ENCODE assay signal across 12 mouse cellular contexts in the genomic region with DNA sequence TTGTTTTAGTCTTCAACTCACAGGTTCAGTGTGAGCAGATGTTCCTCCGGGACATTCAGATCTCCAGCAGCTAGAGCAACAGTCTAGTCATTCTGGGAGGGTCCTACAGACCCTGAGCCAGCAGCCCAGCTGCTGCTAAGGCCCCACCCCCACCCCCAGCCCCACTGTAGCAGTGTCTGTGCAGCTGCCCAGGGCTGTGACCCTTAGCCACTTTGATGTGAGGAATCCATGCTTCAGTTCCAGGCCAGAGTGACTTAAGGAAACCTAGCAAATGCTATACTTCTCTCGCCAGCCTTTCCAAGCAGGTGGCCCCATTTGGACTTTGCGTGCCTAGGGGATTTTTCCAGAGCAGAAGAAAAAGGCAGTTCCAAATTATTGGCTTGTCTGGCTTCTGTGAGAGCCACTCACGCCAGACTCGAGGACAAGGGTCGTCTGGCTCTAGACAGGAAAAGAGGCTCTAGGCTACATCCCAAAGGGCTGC. TPM values are rescaled to one million over a fixed set of nuclear protein-coding genes. Genes with fewer than 3 reads are reported as not detected.
DNase-seq lines count a peak whose midpoint lies in the region; ATAC-seq and TF ChIP-seq lines count a peak whose summit lies in the region.
"Had no signal": no experiment of that assay in that cellular context is flagged by ENCODE, and none has a peak within 500 bp of the region (broad histone marks: within the 10 kb centered on the region; RNA-seq: fewer than 3 reads in every experiment).

No protein-coding gene starts in this region.

- H3K36me3 ChIP-seq in kidney, embryonic 14.5 days (ENCODE audit: control insufficient read depth, insufficient read depth, low read length): no peaks in the 10 kb centered on the region
- H3K36me3 ChIP-seq in heart, embryonic 11.5 days (ENCODE audit: control insufficient read depth, insufficient read depth, low read length): no peaks in the 10 kb centered on the region
- no peaks in the 10 kb centered on the region for H3K36me3 ChIP-seq in limb, embryonic 12.5 days
- H3K36me3 ChIP-seq in forebrain, embryonic 15.5 days: no peaks in the 10 kb centered on the region

- no peak overlapping the region for H3K9ac ChIP-seq in kidney, embryonic 14.5 days (ENCODE audit: low read depth, low read length)
- H3K9ac ChIP-seq in heart, embryonic 11.5 days (ENCODE audit: low read depth, low read length): no peak overlapping the region
- no peak overlapping the region for H3K9ac ChIP-seq in limb, embryonic 12.5 days (replicated peaks)
- no peak overlapping the region for H3K9ac ChIP-seq in forebrain, embryonic 15.5 days (replicated peaks)
- H3K9ac ChIP-seq: liver, postnatal 0 days had no signal

- H3K27me3 ChIP-seq in kidney, embryonic 14.5 days (ENCODE audit: control insufficient read depth, insufficient read depth, low read length): no peaks in the 10 kb centered on the region
- no peaks in the 10 kb centered on the region for H3K27me3 ChIP-seq in heart, embryonic 11.5 days (ENCODE audit: control insufficient read depth, insufficient read depth, low read length)
- H3K27me3 ChIP-seq in limb, embryonic 12.5 days: no peaks in the 10 kb centered on the region
- H3K27me3 ChIP-seq in forebrain, embryonic 15.5 days: no peaks in the 10 kb centered on the region

- no peak for TF ChIP-seq POLR2A in brain, embryonic 14.5 days (IDR thresholded peaks at IDR 0.05; ENCODE audit: borderline replicate concordance, extremely low read depth, insufficient read depth, insufficient read length, poor library complexity, severe bottlenecking)

- no peak overlapping the region for H3K27ac ChIP-seq in kidney, embryonic 14.5 days (ENCODE audit: low read depth, low read length)
- H3K27ac ChIP-seq in heart, embryonic 11.5 days (ENCODE audit: low read depth, low read length): no peak overlapping the region
- no peak overlapping the region for H3K27ac ChIP-seq in limb, embryonic 12.5 days
- no peak overlapping the region for H3K27ac ChIP-seq in forebrain, embryonic 15.5 days (replicated peaks)
- H3K27ac ChIP-seq: kidney, postnatal 0 days had no signal

- peak; percentile 55; the same call in 1 of the 2 replicates for ATAC-seq in kidney, embryonic 14.5 days (ENCODE audit: low FRiP score, low TSS enrichment)
- ATAC-seq in heart, embryonic 11.5 days (replicated peaks; ENCODE audit: insufficient number of reproducible peaks, low FRiP score, low TSS enrichment): 0 out of 2 replicates have a peak, but pooled peaks have one; percentile 29
- ATAC-seq in limb, embryonic 12.5 days (ENCODE audit: insufficient number of reproducible peaks, insufficient read depth, low FRiP score, low TSS enrichment, low read depth): peak; percentile 37; the same call in 1 of the 2 replicates
- ATAC-seq in forebrain, embryonic 15.5 days (replicated peaks): no peak
- ATAC-seq: liver, postnatal 0 days had no signal

- 0 out of 2 replicates have a peak, but pooled peaks cover 2% of the 10 kb centered on the region for H3K9me3 ChIP-seq in kidney, embryonic 14.5 days (ENCODE audit: control insufficient read depth, low read length)
- H3K9me3 ChIP-seq in heart, embryonic 11.5 days (replicated peaks; ENCODE audit: control insufficient read depth, low read length): no peaks in the 10 kb centered on the region
- 0 out of 2 replicates have a peak, but pooled peaks cover 8% of the 10 kb centered on the region for H3K9me3 ChIP-seq in limb, embryonic 12.5 days
- no peaks in the 10 kb centered on the region for H3K9me3 ChIP-seq in forebrain, embryonic 15.5 days

- no peak overlapping the region for H3K4me2 ChIP-seq in kidney, embryonic 14.5 days (replicated peaks; ENCODE audit: low read depth, low read length)
- no peak overlapping the region for H3K4me2 ChIP-seq in heart, embryonic 11.5 days
- H3K4me2 ChIP-seq in limb, embryonic 12.5 days: no peak overlapping the region
- H3K4me2 ChIP-seq in forebrain, embryonic 15.5 days (replicated peaks): no peak overlapping the region

- 44% methylated on average over 6 of the region's 6 CpGs for WGBS in kidney, embryonic 14.5 days
- WGBS in heart, embryonic 11.5 days (ENCODE audit: insufficient replicate concordance): 46% methylated on average over 6 of the region's 6 CpGs
- WGBS in limb, embryonic 12.5 days: 37% methylated on average over 6 of the region's 6 CpGs
- 73% methylated on average over 6 of the region's 6 CpGs for WGBS in forebrain, embryonic 15.5 days

- no peak overlapping the region for H3K4me3 ChIP-seq in kidney, embryonic 14.5 days (ENCODE audit: low read length)
- no peak overlapping the region for H3K4me3 ChIP-seq in heart, embryonic 11.5 days (ENCODE audit: low read depth, low read length)
- H3K4me3 ChIP-seq in limb, embryonic 12.5 days (replicated peaks): no peak overlapping the region
- no peak overlapping the region for H3K4me3 ChIP-seq in forebrain, embryonic 15.5 days

- no peak for DNase-seq in kidney, adult 8-10 months
- DNase-seq in brain, embryonic 14.5 days (ENCODE audit: low read depth): peak; percentile 24
- no peak for DNase-seq in layer of hippocampus, adult 9-11 months
- no peak for DNase-seq in urinary bladder, postnatal 25 days (ENCODE audit: low spot score)
- DNase-seq: liver, postnatal 0 days had no signal

- TF ChIP-seq CTCF in brain, embryonic 14.5 days (IDR thresholded peaks at IDR 0.05; ENCODE audit: borderline replicate concordance, extremely low read depth, insufficient read depth, insufficient read length): no peak

- peaks cover 4% of the 10 kb centered on the region; the same call in 1 of the 2 replicates for H3K4me1 ChIP-seq in kidney, embryonic 14.5 days (ENCODE audit: control insufficient read depth, insufficient read depth, low read length)
- no peaks in the 10 kb centered on the region for H3K4me1 ChIP-seq in heart, embryonic 11.5 days (ENCODE audit: control insufficient read depth, insufficient read depth, low read length)
- H3K4me1 ChIP-seq in limb, embryonic 12.5 days (replicated peaks): peaks cover 4% of the 10 kb centered on the region
- H3K4me1 ChIP-seq in forebrain, embryonic 15.5 days: no peaks in the 10 kb centered on the region

RNA-seq across cellular contexts. Expression of gene Ctrb1, which starts 2.5 kb away (rescaled TPM):
- not detected in 2 replicates for polyA plus RNA-seq in kidney, embryonic 14.5 days (2014; fragmentation: Nextera tagmentation; extraction: Ambion mirVana)
- 0.10 and 0.22 TPM in 2 replicates for polyA plus RNA-seq in brain, embryonic 14.5 days (2012; rRNA removed)
- not detected in 2 replicates for polyA plus RNA-seq in heart, embryonic 11.5 days (2014; fragmentation: Nextera tagmentation; extraction: Ambion mirVana)
- not detected in 2 replicates for polyA plus RNA-seq in limb, embryonic 12.5 days (2016; fragmentation: Nextera tagmentation; extraction: Ambion mirVana)
- not detected in 2 replicates for polyA plus RNA-seq in forebrain, embryonic 15.5 days (2015; fragmentation: Nextera tagmentation; extraction: Ambion mirVana)
- polyA plus RNA-seq: forebrain, embryonic 11.5 days; kidney, postnatal 0 days; midbrain, postnatal 0 days had no signal

RNA-seq across cellular contexts. Expression of gene Zfp1, which starts 50.1 kb away (rescaled TPM):
- polyA plus RNA-seq in kidney, embryonic 14.5 days (2014; fragmentation: Nextera tagmentation; extraction: Ambion mirVana): 23.3 and 24.8 TPM in 2 replicates
- polyA plus RNA-seq in brain, embryonic 14.5 days (2012; rRNA removed): 25.6 and 25.9 TPM in 2 replicates
- polyA plus RNA-seq in heart, embryonic 11.5 days (2014; fragmentation: Nextera tagmentation; extraction: Ambion mirVana): 16.5 and 18.5 TPM in 2 replicates
- polyA plus RNA-seq in limb, embryonic 12.5 days (2016; fragmentation: Nextera tagmentation; extraction: Ambion mirVana): 26.7 and 28.3 TPM in 2 replicates
- polyA plus RNA-seq in forebrain, embryonic 15.5 days (2015; fragmentation: Nextera tagmentation; extraction: Ambion mirVana): 32.3 and 34.4 TPM in 2 replicates

RNA-seq across cellular contexts. Expression of gene Bcar1, which starts 50.3 kb away (rescaled TPM):
- polyA plus RNA-seq in kidney, embryonic 14.5 days (2014; fragmentation: Nextera tagmentation; extraction: Ambion mirVana): 39.1 and 55.6 TPM in 2 replicates
- polyA plus RNA-seq in brain, embryonic 14.5 days (2012; rRNA removed): 101 and 113 TPM in 2 replicates
- polyA plus RNA-seq in heart, embryonic 11.5 days (2014; fragmentation: Nextera tagmentation; extraction: Ambion mirVana): 46.6 and 53.8 TPM in 2 replicates
- polyA plus RNA-seq in limb, embryonic 12.5 days (2016; fragmentation: Nextera tagmentation; extraction: Ambion mirVana): 39.5 and 39.7 TPM in 2 replicates
- polyA plus RNA-seq in forebrain, embryonic 15.5 days (2015; fragmentation: Nextera tagmentation; extraction: Ambion mirVana): 51.8 and 55.1 TPM in 2 replicates
